Mouse (Mus musculus): ENCODE results near the gene St13. TPM values are rescaled to one million over a fixed set of nuclear protein-coding genes. Genes with fewer than 3 reads are reported as not detected.

The St13 gene
- total RNA-seq, 1 experiment from 2014 or later: 469 TPM

GRCm38 (mm10) chr15:81329721-81330369, 70.0 kb downstream of the St13 start:
- ATAC-seq (replicated peaks; ENCODE audit: low read depth, poor library complexity, severe bottlenecking): no peak

GRCm38 (mm10) chr15:81327501-81327900, 72.4 kb downstream of the St13 start:
- ATAC-seq (replicated peaks; ENCODE audit: low read depth, poor library complexity, severe bottlenecking): no peak

- ATAC-seq (replicated peaks; ENCODE audit: low read depth, poor library complexity, severe bottlenecking): no peak
These were observed 74.9 kb downstream of the St13 start for GRCm38 (mm10) chr15:81324979-81325378.

- no peak for ATAC-seq (replicated peaks; ENCODE audit: low read depth, poor library complexity, severe bottlenecking)
These were observed 79.7 kb downstream of the St13 start for GRCm38 (mm10) chr15:81320137-81320536.

- no peak for ATAC-seq (replicated peaks; ENCODE audit: low read depth, poor library complexity, severe bottlenecking)
These were observed 80.4 kb downstream of the St13 start for GRCm38 (mm10) chr15:81319462-81319861.

GRCm38 (mm10) chr15:81313928-81314327, 85.9 kb downstream of the St13 start:
- no peak for ATAC-seq (replicated peaks; ENCODE audit: low read depth, poor library complexity, severe bottlenecking)

Other genes starting within 250 kb of the St13 start
- gene Mrtfa, start 209.3 kb downstream of the St13 start, total RNA-seq (2017): 10.5 and 13.8 TPM in 2 replicates
- gene Mchr1, start 164.6 kb downstream of the St13 start, total RNA-seq (2017): not detected in 2 replicates
- gene Slc25a17, start 39.3 kb downstream of the St13 start, total RNA-seq (2017): 82.7 and 97.2 TPM in 2 replicates
- 16.2 and 25.1 TPM in 2 replicates for gene Xpnpep3, start 61 bp upstream of the St13 start, total RNA-seq (2017)
- 0.15 TPM in 1 of 2 replicates, not detected in the other for gene Dnajb7, start 8.2 kb upstream of the St13 start, total RNA-seq (2017)
- 202 and 239 TPM in 2 replicates for gene Rbx1, start 66.2 kb upstream of the St13 start, total RNA-seq (2017)
- gene Ep300, start 185.3 kb upstream of the St13 start, total RNA-seq (2017): 37.0 and 45.9 TPM in 2 replicates